Comparison of ENCODE assay signal across 27 mouse cellular contexts in the genomic region with DNA sequence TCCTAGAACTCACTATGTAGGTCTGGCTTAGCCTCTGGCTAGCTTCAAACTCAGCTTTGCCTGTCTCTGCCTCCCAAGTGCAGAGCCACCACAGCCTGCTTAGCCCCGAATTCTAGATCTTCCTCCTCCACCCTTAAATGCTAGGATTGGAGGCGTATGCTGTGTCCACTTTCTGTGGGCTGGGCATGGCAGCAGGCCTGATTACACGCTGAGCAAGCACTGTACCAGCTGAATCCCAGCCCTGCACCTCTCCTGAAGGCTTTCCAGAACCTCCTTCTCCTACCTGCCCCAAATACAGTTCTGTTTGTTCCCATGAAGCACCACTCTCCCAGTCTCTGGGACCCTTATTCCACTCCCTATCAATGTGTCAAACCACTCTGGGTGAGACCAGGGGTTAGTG.
"Had no signal": no experiment of that assay in that cellular context is flagged by ENCODE, and none has a peak within 500 bp of the region (broad histone marks: within the 10 kb centered on the region; RNA-seq: fewer than 3 reads in every experiment).

No protein-coding gene starts in this region.

- H3K27ac ChIP-seq: embryonic facial prominence, embryonic 10.5 days; embryonic facial prominence, embryonic 12.5 days; embryonic facial prominence, embryonic 13.5 days; embryonic facial prominence, embryonic 15.5 days; forebrain, embryonic 10.5 days; forebrain, embryonic 12.5 days; forebrain, embryonic 13.5 days; forebrain, embryonic 15.5 days; gastrocnemius, adult 2 months; heart, adult 2 months had no signal

- H3K27me3 ChIP-seq: embryonic facial prominence, embryonic 12.5 days; embryonic facial prominence, embryonic 13.5 days; embryonic facial prominence, embryonic 15.5 days; forebrain, embryonic 12.5 days; forebrain, embryonic 13.5 days; forebrain, embryonic 15.5 days had no signal

- H3K4me2 ChIP-seq: embryonic facial prominence, embryonic 12.5 days; embryonic facial prominence, embryonic 13.5 days; embryonic facial prominence, embryonic 15.5 days; forebrain, embryonic 12.5 days; forebrain, embryonic 13.5 days; forebrain, embryonic 15.5 days had no signal

- H3K9ac ChIP-seq: embryonic facial prominence, embryonic 12.5 days; embryonic facial prominence, embryonic 13.5 days; embryonic facial prominence, embryonic 15.5 days; forebrain, embryonic 12.5 days; forebrain, embryonic 13.5 days; forebrain, embryonic 15.5 days; forebrain, postnatal 0 days had no signal

- H3K9me3 ChIP-seq: embryonic facial prominence, embryonic 10.5 days; embryonic facial prominence, embryonic 12.5 days; embryonic facial prominence, embryonic 13.5 days; embryonic facial prominence, embryonic 15.5 days; forebrain, embryonic 10.5 days; forebrain, embryonic 12.5 days; forebrain, embryonic 13.5 days; forebrain, embryonic 15.5 days had no signal

- DNase-seq: cerebellum, adult 2 months; cerebellum, adult 8-10 months; cerebellum, adult 9-10 months; cerebellum, adult 9-11 months; cerebellum, postnatal 10 days; cerebellum, postnatal 14 days; cerebellum, postnatal 36 days; embryo, embryonic 11 days; forebrain, postnatal 0 days; gastrocnemius, adult 2 months; gastrocnemius, postnatal 10 days; gastrocnemius, postnatal 14 days; gastrocnemius, postnatal 25 days; gastrocnemius, postnatal 36 days; heart, adult 11 months; heart, adult 18-20 months; heart, adult 2 months had no signal

- H3K4me3 ChIP-seq: embryonic facial prominence, embryonic 10.5 days; embryonic facial prominence, embryonic 12.5 days; embryonic facial prominence, embryonic 13.5 days; embryonic facial prominence, embryonic 15.5 days; erythroblast, embryonic 14.5 days; forebrain, embryonic 10.5 days; forebrain, embryonic 12.5 days; forebrain, embryonic 13.5 days; forebrain, embryonic 15.5 days; gastrocnemius, adult 2 months; heart, adult 2 months had no signal

- H3K4me1 ChIP-seq: embryonic facial prominence, embryonic 10.5 days; embryonic facial prominence, embryonic 12.5 days; embryonic facial prominence, embryonic 13.5 days; embryonic facial prominence, embryonic 15.5 days; forebrain, embryonic 10.5 days; forebrain, embryonic 12.5 days; forebrain, embryonic 13.5 days; forebrain, embryonic 15.5 days had no signal

- ATAC-seq: forebrain, embryonic 13.5 days; forebrain, embryonic 14.5 days; forebrain, embryonic 15.5 days; forebrain, postnatal 0 days had no signal
